Mouse (Mus musculus) mouse trophoblast stem cell (cell line): ENCODE results near the gene Gldn.

Experiments
- in situ Hi-C, 2 experiments: fragments of 300-500 bp; cut with MseI, MboI; formaldehyde crosslinking; loops; 2 replicates in 1 of 2; 3 replicates in 1 of 2; pipeline ENCODE4 v1.15.1; 2025

Gene Gldn

DNA sequence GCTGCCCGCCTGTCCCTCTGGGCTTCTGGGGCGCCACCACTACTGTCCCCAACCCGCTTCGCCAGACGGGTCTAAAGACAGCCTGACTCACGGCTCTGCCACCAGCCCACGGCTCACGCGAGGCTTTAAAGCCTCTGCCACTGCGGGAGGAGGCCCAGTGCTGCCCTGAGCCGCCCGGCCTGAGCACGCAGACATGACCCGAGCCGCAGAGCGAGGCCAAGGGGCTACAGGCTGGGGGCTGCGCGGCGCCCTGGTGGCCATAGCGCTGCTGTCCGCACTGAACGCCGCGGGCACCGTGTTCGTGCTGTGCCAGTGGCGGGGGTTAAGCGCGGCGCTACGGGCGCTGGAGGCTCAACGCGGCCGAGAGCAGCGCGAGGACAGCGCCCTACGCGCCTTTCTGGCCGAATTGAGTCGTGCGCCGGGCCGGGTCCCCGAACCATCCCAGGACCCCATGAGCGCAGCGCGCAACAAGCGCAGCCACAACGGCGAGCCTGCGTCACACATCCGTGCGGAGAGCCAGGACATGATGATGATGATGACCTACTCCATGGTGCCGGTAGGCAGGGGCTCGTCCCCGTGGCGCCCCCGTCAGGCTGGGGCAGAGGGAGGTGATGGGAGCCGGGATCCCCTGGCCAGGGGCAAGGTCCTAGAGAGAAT, at the start of gene Gldn:
Gene Gldn, plus strand, starts transcription at position 156 of the 657 bp plus-strand sequence.
- in situ Hi-C loops: no loop called here

DNA sequence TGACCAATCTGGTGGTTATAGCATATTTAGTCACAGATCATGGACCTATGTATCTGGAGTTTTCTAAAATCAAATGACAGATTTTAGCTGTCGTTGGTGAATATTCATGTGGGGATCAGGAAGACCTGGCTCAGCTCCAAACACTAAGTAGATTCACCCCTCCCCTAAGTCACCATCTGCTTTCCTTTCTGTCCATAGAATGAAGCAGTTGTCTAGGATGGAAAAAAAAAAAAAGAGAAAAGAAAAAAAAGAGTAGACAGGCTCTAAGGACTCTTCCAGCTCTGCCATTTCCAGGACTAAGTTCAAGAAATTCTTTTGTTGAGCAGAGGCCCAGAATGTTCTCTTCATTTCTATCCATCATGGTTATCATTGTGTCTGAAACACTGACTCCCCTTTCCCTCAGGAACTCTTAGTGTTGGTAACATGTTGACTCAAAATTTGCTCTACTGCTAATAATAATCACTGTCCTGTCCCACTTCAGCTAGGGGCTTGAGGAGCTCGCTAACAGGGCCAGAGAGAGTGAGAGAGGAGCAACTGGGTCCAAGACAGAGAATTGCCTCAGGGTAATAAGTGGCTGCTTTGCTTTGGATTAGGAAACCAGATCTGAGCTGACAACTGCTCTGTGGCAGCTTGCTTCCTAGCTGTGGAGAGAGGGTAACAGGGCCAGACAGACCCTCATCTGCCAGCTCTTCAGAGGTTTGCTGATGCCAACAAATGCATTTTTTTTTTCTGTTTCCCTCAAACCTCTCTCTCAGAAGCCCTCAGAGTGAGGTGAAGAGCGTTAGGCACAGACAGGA, 41.2 kb upstream of the Gldn start:
- in situ Hi-C loops: no loop called here

DNA sequence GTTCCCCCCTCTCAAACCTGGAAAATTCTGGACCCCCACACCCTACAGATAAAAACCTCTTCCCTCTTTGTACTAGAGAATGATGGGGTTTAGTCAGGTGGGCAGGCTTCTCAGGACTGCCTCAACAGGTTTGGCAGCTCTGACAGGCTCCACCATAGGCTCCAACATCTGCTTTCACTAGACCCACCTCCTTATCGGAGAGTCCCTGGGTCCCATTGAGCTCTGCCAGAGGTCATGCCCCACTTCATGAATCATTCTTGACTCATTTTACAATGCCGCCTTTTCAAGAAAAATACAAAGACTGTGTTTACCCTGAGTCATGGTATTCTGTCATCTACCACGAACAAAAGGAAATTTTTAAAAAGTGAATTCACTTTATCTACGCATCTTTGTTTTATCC, 21.5 kb upstream of the Gldn start:
- in situ Hi-C loops: no loop called here

DNA sequence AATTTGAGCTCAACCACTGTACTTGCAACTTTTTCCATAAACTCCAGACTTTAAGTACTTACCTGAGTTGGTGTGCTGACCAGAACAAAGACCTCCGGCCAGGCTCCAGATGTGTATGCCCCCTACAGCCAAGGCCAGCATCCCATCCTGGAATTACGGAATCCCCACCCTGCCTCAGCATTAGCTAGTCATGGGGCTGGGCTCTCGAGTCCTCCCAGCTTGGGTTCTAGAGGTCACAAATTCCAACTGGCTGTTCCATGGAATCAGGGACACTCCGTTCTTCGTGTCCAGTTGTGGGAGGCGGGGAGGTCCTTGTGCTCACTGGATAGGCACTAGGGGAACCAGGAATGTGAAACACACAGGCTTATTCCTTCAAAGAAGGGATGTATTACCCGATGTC, 18.3 kb upstream of the Gldn start, which contains the start of gene Cyp19a1:
Gene Cyp19a1, minus strand, starts transcription at position 101 of the 400 bp plus-strand sequence.
- in situ Hi-C loops: no loop called here

DNA sequence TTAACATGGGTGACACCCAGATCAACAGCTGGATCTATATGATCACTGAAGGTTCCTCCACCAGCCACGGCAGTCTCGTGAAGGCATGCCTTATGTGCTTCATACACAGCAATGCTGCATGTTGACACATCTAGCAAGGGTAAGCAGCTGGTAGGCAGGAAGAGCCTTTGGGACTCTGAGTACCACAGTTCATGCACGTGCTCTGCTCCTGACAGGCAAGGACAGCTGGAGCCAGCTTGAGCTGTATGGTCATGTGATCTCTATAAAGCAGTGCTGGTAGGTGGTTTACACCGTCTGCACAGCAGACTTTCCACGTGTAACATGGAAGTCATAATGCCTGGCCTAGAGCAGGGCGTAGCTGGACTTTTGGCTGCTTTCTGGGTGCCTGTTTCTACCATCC, 16.3 kb upstream of the Gldn start:
- in situ Hi-C loops: no loop called here

DNA sequence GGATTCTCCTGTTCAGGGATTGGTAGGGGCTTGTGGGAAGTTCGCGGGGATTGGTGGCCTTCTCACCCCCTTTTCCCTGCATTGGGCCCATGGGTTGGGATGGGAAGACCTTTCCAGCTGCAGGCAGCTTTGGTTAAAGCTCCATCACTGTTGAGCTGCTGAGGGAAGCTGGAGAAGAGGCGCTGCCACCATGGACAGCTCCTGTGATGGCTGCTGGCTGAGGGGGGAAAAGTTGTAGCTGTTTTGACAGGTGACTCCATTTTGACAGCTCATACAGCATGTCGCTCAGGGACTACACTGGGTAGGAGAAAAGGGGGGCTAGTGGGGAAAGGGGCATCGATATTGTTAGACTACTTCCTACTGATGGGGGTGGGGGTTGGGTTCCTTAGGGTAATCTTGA, 15.4 kb upstream of the Gldn start:
- in situ Hi-C loops: no loop called here

DNA sequence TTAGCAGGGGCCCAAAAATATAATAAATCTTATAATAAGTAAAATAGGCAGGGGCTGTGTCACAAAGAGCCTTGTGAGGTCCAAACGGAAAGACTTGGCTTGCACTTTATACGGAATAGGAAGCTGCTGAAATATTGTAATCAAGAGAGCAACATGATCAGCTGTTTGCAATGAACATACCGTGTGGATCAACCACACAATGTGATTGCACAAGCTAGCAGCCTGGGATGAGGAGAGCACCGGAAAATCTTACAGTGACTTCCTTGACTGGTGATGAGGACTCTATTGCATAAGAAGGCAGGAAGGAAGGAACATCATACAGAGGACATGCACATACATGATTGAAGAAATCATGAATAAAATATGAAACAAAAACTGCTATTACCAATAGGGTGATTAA, 11.0 kb upstream of the Gldn start:
- in situ Hi-C loops: no loop called here

DNA sequence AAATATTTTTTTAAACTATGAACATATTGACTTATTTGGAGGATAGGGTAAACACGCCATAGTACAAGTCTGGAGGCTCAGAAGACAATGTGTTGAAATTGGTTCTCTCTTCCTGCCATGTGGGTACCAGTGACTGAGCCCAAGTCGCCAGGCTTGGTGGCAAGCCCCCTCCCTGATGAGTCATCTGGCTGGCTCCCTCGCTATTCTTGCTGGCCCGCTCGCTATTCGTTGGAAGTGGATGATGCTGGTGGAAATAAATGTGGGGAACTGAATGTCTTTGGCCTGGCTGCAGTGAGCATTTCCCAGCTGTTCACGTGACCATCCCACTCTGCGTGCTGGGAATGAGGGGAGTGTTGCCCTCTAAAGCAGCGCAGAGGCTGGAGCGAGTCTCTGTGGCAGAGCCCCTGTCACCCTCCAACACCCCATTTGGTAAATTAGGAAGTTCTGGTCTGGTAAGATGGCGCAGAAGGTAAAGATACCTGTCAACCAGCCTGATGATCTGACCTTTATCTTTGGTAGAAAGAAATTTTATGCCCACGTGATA, 7.2 kb upstream of the Gldn start:
- in situ Hi-C loops: no loop called here

DNA sequence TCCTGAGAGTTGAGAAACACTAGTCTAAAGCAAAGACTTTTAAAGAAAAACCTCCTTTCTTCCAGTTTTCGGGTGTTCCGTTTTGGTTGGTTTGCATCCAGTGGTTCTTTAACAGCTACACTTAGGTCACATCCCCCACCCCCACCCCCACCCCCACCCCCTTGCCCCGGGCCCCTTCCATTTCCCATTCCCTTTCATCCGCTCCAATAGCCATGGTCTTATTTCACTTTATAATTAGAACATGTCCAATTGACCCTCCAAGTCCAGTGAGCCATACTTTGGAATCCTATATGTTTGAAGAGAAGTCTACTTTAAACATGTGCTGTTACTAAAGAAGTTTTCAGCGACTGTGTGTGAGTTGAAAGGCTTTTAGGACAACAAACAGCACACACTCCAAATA, 1.5 kb downstream of the Gldn start:
- in situ Hi-C loops: no loop called here

DNA sequence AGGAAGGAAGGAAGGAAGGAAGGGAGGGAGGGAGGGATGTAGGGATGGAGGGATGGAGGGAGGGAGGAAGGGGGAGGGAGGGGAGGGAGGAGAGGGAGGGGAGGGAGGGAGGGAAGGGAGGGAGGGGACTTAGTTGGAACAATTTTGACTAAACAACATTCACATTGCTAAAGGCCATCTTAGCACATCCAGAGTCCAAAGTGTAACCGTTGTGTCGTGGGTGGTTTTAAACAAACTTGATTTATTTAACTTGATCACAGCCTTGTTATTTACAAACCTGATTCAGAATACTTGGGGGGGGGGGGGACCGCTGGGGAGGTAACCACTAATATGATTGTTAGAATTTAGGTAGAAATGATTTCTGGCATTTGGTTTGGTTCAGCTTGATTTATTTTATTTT, 13.1 kb downstream of the Gldn start:
- in situ Hi-C loops: no loop called here

DNA sequence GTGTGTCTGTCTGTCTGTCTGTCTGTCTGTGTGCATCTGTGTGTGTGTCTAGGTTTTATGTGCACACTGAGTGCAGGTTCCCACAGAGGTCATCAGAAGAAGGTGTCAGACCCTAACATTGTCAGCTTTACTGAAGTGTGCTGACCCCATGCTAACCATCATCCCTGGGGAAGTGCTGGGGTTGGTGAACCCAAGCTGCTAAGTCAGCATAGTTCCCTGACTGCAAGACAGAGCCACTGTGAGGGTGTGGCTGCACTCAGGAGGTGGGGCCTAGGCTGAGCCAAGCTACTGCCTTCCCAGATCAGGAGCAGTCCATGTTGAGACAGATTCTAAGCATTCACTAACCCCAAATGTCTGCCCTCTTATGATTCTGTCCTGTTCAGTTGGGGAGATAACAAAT, 13.5 kb downstream of the Gldn start:
- in situ Hi-C loops: no loop called here

DNA sequence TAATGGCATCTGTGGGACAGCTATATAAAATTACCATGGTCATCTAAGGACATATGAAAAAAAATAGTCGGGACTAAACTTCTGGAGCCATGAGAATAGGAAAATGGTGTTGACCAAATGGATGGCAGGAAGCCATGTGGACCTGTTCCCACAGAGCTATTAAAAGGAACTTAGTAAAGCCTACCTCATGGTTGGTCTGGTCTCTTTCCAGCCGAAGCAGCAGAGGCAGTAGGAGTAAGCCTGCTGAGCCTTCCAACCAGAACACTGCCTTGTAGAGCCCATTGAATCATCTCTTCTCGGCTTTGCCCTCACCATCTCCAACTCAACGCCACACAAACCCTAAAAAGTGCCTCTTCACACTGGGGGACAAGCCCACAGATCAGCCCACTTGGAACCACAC, 15.0 kb downstream of the Gldn start:
- in situ Hi-C loops: no loop called here

DNA sequence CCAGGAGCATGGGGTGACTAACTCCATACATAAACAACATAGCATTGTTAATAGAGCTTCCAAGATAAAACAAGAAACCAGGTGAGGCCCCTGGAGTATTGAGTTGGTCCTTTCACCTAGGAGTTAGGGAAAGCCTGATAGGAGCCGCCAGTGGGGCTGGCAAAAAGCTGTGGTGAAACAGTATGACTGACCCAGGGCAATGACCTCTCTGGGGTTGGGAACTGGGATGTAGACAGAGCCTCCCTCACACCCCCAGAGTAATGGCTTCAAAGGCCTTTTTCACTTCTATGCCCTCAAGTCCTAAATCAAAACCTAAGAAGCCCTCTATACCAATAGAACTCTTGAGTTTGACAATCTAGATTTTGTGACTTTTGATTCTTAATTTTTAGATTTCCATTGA, 21.9 kb downstream of the Gldn start:
- in situ Hi-C loops: no loop called here

DNA sequence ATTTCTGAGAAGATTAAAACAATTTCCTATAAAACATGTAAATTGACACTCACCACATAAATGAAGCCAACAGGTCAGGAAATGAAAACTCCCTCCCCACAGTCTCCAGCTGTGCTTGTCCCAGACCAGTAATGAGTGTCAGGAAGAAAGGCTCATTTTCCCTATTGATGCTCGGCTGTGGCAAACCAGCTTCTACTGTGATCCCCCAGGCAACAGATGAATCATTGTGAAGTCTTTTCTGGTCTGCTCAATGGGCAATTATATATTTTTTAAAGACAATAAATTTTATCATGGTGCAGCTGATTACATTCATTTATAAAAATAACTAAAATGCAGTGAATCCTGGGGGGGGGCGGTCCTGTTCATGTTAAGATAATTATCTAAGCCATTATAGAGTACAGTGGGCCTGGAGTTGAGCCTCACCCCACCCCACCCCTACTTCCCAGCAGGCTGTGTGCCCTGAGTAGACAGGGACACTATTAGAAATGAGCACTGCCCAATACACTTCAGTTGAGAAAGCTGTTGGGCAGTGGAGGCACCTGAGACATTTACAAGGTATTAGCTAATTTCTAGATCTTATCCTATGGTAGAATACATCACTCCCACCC, 22.6 kb downstream of the Gldn start:
- in situ Hi-C loops: no loop called here

DNA sequence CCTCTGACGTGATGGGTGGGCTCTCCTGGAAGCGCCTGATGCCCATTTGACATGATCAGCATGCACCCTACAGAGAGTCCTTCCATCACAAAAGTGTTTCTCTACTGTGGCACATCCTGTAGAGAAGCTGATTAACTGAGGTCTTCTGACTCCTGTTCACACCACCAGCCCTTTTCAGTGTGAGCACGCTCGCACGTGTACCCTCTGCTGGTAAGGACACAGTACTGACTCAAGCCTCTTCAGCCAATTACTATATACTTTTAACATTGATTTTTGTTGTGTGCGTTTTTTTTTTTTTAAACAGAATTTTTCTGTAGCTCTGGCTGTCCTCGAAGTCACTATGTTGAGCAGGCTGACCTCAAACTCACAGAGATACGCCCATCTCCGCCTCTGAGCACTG, 30.1 kb downstream of the Gldn start:
- in situ Hi-C loops: no loop called here

DNA sequence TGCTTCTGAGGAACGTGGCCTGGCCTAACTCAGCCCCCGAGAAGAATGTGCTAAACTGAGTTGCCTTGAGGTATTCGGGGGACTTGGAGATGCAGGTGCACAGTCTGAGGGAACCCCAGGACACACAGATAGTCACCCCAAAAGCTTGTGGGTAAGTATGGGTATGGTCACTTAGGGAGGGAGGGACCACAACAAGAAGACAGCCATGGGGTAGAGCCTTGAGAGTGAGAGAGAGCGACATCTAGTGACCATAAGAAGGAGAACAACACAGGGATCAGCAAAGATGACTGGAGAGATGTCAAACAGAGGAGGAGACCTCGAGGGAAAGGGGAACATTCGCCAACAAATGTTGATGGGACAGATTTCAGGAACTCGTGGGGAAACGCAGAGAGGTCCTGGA, 37.2 kb downstream of the Gldn start:
- in situ Hi-C loops: no loop called here

DNA sequence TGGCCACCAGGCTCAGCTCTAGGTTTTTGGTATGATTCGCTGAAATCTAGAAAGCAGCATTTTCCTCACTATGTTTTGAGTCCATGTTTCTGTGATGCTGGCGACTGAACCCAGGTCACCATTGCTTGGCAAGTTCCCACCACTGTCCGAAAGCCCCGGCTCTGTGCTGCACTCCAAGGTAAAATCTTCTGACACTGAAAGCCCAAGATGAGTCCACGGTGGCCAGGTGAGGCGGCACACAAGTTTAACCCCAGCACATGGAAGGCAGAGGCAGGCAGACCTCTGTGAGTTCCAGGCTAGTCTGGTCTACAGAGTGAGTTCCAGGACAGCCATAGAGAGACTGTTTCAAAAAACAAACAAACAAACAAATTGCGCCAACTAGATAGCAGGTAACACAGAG, 42.9 kb downstream of the Gldn start:
- in situ Hi-C loops: no loop called here

DNA sequence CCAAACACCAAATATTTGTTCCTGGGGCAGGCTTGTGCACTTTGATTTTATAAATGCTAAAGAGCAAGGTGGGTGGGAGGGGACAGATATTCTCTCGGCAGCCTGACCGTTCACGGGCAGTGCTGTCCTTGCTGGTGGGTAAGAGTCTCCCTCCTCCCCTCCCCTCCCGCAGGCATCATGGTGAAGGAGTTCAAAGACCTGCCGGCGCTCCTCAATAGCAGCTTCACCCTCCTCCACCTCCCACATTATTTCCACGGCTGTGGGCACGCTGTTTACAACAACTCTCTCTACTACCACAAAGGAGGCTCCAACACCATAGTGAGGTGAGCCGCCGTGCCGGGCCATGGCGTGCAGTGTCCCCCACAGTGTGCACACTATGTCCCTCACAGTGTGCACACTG, 49.3 kb downstream of the Gldn start:
- in situ Hi-C loops: loop anchor here in 1 of 2 experiments (5.0 kb wide), 1 partner anchor 153 kb away; no protein-coding TSS in a partner anchor

DNA sequence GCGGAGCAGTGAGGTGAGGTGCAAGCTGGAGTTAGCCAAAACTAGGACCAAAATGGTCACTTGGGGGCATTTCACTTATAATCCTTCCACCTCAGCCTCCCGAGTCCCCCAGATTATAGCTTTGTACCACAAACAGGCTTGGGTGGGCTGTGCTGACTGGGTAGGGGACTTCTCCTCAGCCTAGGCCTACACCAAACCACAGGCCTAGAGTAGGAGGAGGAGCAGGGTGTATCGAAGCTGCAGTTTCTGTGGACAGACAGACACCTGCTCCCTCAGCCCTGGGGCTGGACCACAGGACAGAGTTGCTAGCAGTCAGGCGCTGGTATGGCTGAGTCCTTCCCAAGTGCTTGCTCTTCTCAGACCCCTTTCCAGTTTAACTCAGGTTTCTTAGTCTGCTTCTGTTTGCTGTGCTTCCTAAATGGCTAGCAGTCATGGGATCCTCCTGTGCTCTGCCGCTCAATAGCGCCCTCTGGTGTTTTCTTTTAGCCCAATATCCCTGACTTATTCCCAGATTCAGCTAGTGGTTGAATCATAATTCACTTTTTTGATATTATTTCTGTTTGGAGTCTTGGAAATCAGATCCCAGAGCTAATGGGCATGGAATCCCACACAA, 50.4 kb downstream of the Gldn start:
- in situ Hi-C loops: loop anchor here in 1 of 2 experiments (5.0 kb wide), 1 partner anchor 154 kb away; no protein-coding TSS in a partner anchor

DNA sequence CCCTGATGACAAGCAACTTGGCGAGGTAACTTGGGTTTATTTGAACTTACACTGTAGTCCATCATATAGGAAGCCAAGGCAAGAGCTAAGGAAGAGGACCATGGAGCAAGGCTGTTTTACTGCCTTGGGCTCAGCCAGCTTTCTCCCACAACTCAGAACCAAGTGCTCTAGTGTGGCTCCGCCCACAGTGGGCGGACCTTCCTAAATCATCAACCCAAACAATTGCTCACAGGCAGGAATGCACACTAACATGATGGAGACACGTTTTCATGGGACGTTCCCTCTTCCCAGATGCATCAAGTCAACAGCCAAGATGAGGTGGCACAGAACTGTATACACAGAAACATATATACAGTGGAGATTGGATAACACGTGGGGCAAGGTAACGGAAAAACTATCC, 55.7 kb downstream of the Gldn start:
- in situ Hi-C loops: no loop called here

DNA sequence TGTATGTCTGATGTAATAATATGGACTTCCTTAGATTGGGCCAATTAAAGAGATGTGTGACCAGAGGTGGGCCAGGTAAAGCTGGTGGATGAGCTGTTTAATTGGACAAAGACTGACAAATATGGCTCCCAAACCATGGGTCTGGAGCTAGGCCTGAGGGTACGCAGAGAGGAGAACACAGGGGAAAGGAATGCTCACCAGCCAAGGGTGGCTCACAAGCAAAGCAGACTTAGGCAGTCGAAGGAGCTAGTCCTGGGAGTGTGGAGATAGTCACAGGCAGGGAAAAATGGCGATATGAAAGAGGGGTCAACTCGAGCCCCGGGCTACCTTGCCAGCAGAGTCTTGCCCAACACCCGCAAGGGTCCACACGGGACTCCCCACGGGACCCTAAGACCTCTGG, 70.5 kb downstream of the Gldn start:
- in situ Hi-C loops: no loop called here
